Mouse (Mus musculus) liver, embryonic 14.5 days (tissue): ENCODE measurements around the gene Rufy2. TPM values are rescaled to one million over a fixed set of nuclear protein-coding genes. Genes with fewer than 3 reads are reported as not detected.

ENCODE experiments used
- ATAC-seq: fragments of 200-750 bp; cut with Nextera tagmentation; 2 replicates; pipeline ENCODE4 v1.8.0; 2017; ENCODE audit warnings: moderate number of reproducible peaks, mild to moderate bottlenecking, moderate library complexity; ENCODE audit not compliant: insufficient read depth
- DNase-seq, 3 experiments: peaks; one replicate each; pipeline ENCODE4 v3.0.0-alpha.2; 2012 to 2013; ENCODE audit warnings: low read depth in 3 of 3, low spot score in 3 of 3
- H3K27ac ChIP-seq: fragments of 300-500 bp; sonication (generic); 2 replicates; pipeline ENCODE4 v1.5.1; 2014; ENCODE audit warnings: moderate library complexity, mild to moderate bottlenecking, control low read depth, inconsistent platforms
- H3K27me3 ChIP-seq: fragments of 300-500 bp; sonication (generic); 2 replicates; pipeline ENCODE4 v1.6.1; 2014; ENCODE audit warnings: mild to moderate bottlenecking, low read length, moderate library complexity; ENCODE audit not compliant: control insufficient read depth, insufficient read depth
- H3K36me3 ChIP-seq: fragments of 300-500 bp; sonication (generic); replicated peaks from 2 replicates; pipeline ENCODE4 v1.6.1; 2014; ENCODE audit warnings: low read depth; ENCODE audit not compliant: control insufficient read depth, insufficient read depth
- H3K4me1 ChIP-seq, 2 experiments: fragments of 200-500 bp in 1 of 2; fragments of 300-500 bp in 1 of 2; sonication (generic) in 1 of 2; replicated peaks; 2 replicates each; pipeline ENCODE4 v1.6.1; 2012 to 2014; ENCODE audit warnings: antibody characterized with exemption in 1 of 2, inconsistent platforms in 1 of 2, low read length in 1 of 2; ENCODE audit not compliant: control insufficient read depth in 2 of 2, insufficient read depth in 2 of 2
- H3K4me2 ChIP-seq: fragments of 300-500 bp; sonication (generic); 2 replicates; pipeline ENCODE4 v1.6.1; 2014; ENCODE audit warnings: low read depth, mild to moderate bottlenecking, control low read depth, moderate library complexity
- H3K4me3 ChIP-seq, 2 experiments: fragments of 200-500 bp in 1 of 2; fragments of 300-500 bp in 1 of 2; sonication (generic) in 1 of 2; 2 replicates each; pipeline ENCODE4 v1.5.1; 2012 to 2014; ENCODE audit warnings: low read depth in 2 of 2, low read length in 2 of 2, mild to moderate bottlenecking in 2 of 2, control low read depth in 1 of 2, inconsistent platforms in 1 of 2, moderate library complexity in 1 of 2; ENCODE audit not compliant: insufficient read depth in 1 of 2
- H3K9ac ChIP-seq: fragments of 300-500 bp; sonication (generic); replicated peaks from 2 replicates; pipeline ENCODE4 v1.6.1; 2014; ENCODE audit warnings: mild to moderate bottlenecking, control low read depth, moderate library complexity
- H3K9me3 ChIP-seq: fragments of 300-500 bp; sonication (generic); 2 replicates; pipeline ENCODE4 v1.6.1; 2016; ENCODE audit warnings: low read length, mixed read lengths; ENCODE audit not compliant: control insufficient read depth
- CTCF ChIP-seq: IDR thresholded peaks from 2 replicates; pipeline ENCODE4 v1.5.1; 2016; ENCODE audit warnings: antibody characterized with exemption, low read depth, control low read depth
- EP300 ChIP-seq: IDR thresholded peaks from 2 replicates; pipeline ENCODE4 v1.6.1; 2016; ENCODE audit warnings: antibody characterized with exemption, low read depth
- WGBS: fragments of 180-500 bp; shearing (Covaris S2); extraction: QIAGEN DNeasy Blood & Tissue Kit; methylation state at CpG from one replicate; pipeline ENCODE4 v1.1.7; 2014; ENCODE audit not compliant: insufficient replicate concordance; 5-methylcytosine and 5-hydroxymethylcytosine counted together
- polyA plus RNA-seq, 2 experiments: library from polyadenylated mRNA; depleted of rRNA in 1 of 2; stranded (reverse) in 1 of 2; unstranded in 1 of 2; fragments of >200 nt; fragmentation: Nextera tagmentation in 1 of 2; extraction: Ambion mirVana in 1 of 2; gene quantifications; 2 replicates each; pipeline versions ENCODE4 v1.2.1 to v1.2.3; 2012 to 2014

Rufy2 gene
- polyA plus RNA-seq, 2 experiments = 1.1 to 1.3 TPM

DNA sequence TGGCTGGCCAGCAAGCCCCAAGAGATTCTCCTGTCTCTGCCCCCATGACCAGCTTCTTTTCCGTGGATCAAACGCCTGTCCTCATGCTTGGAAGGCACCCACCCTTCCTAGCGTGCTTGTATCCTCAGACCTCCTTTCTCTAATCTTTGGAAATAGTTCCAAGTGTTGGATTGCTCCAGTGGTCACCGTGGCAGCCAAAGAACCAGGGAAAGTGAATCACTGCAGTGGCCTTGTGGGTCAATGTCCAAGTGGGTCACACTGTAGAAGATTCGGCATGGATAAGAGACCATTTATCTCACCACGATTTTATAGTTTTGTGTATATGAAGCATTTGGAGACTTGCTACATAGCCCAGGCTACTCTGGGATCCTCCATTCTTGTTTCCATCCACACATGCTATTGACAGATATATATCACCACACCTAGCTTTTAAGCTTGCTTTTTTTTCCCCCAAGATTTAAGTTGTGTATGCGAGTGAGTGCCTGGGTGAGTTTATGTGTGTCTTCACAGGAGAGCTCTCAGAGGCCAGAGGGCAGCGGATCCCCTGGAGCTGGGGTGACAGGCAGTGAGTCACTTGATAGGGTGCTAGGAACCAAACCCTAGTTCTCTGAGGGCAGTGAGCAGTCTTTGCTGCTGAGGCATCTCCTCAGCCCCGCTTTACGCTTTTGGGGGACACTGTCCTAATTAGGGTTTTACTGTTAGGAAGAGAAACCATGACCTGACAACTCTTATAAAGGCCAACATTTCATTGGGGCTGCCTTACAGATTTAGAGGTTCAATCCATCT, 47.5 kb downstream of the Rufy2 start:
- WGBS = 72% methylated on average over 10 of the region's 10 CpGs
- DNase-seq (no peak), ATAC-seq (no peak)
- H3K4me3 ChIP-seq = no peak overlapping the region
- H3K36me3 ChIP-seq = no peaks in the 10 kb centered on the region
- H3K4me1 ChIP-seq = peaks cover 3 to 7% of the 10 kb centered on the region in 2 experiments; a peak in 2 of 4 replicates
- no peak overlapping the region for H3K4me2 ChIP-seq
- no peak for TF ChIP-seq CTCF
- no peak for TF ChIP-seq EP300
- H3K9me3 ChIP-seq = no peaks in the 10 kb centered on the region
- H3K9ac ChIP-seq = no peak overlapping the region
- no peaks in the 10 kb centered on the region for H3K27me3 ChIP-seq
- H3K27ac ChIP-seq = no peak overlapping the region

DNA sequence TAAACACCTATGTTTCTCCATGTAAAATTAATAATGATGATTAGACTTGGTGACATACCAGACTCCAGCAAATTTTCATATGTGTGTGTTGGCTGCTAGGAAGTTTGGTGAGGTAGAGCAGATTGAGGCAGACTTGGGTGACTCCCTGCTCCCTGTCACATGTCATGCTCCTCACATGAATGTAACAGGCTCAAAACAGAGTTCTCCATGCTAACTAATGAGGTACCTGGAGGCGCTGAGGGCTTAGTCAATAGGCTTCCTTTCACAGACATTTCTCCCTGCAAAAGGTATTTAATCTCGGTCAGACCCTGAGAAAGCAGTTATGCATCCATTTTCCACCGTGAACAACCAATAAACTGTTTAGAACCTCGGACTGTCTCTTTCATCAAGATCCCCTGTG, 48.4 kb downstream of the Rufy2 start:
- TF ChIP-seq EP300 (no peak), CTCF (no peak)
- H3K9me3 ChIP-seq = no peaks in the 10 kb centered on the region
- no peak overlapping the region for H3K9ac ChIP-seq
- no peak overlapping the region for H3K27ac ChIP-seq
- WGBS = 73% methylated on average over 4 of the region's 4 CpGs
- no peak for ATAC-seq
- DNase-seq = no peak
- no peak overlapping the region for H3K4me2 ChIP-seq
- peaks cover 3 to 7% of the 10 kb centered on the region in 2 experiments; a peak in 2 of 4 replicates for H3K4me1 ChIP-seq
- no peaks in the 10 kb centered on the region for H3K36me3 ChIP-seq
- no peaks in the 10 kb centered on the region for H3K27me3 ChIP-seq
- H3K4me3 ChIP-seq = no peak overlapping the region

DNA sequence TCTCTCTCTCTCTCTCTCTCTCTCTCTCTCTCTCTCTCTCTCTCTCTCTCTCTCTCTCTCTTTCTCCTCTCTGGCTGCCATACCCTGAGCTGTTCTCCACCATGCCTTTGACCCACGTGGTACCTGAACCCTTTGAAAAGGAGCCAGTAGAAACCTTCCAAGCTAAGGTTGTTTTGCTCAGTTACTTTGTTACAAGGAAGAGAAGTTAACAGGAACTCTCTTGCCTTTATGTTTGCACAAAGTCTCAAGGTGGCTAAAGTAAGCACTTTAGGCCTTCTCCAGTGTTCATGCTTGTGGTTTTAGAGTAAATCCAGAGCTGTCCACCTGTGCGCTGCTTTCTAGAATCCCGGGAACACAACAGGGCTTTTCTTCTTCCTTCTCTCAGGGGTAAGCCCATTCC, 52.2 kb downstream of the Rufy2 start:
- DNase-seq (no peak), ATAC-seq (no peak)
- Histone ChIP-seq H3K9ac (no peak overlapping the region), H3K4me3 (no peak overlapping the region), H3K4me1 (no peaks in the 10 kb centered on the region), H3K27me3 (no peaks in the 10 kb centered on the region), H3K27ac (no peak overlapping the region), H3K9me3 (no peaks in the 10 kb centered on the region), H3K4me2 (no peak overlapping the region), H3K36me3 (no peaks in the 10 kb centered on the region)
- TF ChIP-seq EP300 (no peak), CTCF (no peak)
- 63% methylated on average over 3 of the region's 3 CpGs for WGBS

DNA sequence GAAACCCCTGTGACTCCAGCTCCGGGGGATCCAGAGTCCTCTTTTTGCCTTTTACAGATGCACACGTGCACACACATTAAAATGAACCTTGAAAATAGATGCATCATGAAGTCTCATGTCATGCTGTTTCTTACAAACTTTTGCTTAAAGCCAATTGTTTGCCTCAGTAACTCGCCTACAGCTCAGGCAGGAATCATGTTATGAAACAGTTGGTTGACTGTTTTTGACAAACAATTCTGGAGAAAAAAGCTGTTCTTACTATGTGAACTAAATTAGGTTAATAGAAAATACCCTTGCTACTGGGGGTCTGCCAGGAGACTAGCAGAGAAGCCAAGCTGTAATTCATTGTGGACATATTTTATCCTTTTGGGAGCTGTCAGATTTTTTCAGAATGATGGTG, 52.9 kb downstream of the Rufy2 start:
- no peak for DNase-seq
- 60% methylated on average over 3 of the region's 3 CpGs for WGBS

DNA sequence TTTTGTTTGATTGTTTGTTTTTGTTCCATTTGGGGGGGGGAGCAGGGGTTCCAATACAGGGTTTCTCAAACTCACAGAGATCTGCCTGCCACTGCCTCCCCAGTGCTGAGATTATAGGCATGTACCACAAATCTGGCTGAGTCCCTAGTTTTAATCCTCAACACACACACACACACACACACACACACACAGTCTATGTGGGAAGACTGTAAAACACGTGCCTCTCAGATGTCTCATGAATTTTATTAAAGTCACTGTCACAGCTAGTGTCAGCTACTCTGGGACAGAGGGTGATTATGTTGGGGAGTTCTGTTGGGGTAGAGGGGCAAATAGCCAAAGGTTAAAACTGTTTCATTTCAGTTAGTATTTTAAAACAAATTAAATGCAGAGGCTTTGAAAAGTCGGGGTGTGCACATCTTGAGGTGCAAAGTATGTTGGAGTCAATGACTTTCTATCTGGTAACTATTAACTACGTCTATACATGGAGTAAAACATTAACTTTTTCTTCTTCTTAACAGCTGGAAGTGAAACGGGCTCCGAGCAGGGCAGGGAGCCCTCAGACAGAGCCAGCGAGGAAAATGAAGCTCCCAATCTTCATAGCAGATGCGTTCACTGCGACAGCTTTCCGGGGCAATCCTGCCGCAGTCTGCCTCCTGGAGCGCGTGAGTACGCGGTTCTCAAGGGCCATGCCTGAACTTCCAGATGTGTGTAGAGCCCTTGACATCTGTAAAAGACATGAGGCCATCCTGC, 58.7 kb downstream of the Rufy2 start:
- ATAC-seq = no peak
- DNase-seq = no peak
- no peak overlapping the region for H3K4me2 ChIP-seq
- H3K9ac ChIP-seq = no peak overlapping the region
- no peak overlapping the region for H3K4me3 ChIP-seq
- H3K36me3 ChIP-seq = no peaks in the 10 kb centered on the region
- H3K27ac ChIP-seq = no peak overlapping the region
- no peaks in the 10 kb centered on the region for H3K27me3 ChIP-seq
- TF ChIP-seq CTCF (no peak), EP300 (no peak)
- H3K9me3 ChIP-seq = no peaks in the 10 kb centered on the region
- no peaks in the 10 kb centered on the region for H3K4me1 ChIP-seq
- 66% methylated on average over 14 of the region's 14 CpGs for WGBS

More for the DNA sequence above, 52.9 kb downstream of the Rufy2 start:
- no peak overlapping the region for H3K27ac ChIP-seq
- no peak overlapping the region for H3K4me3 ChIP-seq
- ATAC-seq = no peak
- no peak overlapping the region for H3K9ac ChIP-seq
- no peak overlapping the region for H3K4me2 ChIP-seq
- H3K9me3 ChIP-seq = no peaks in the 10 kb centered on the region
- H3K27me3 ChIP-seq = no peaks in the 10 kb centered on the region
- TF ChIP-seq EP300 (no peak), CTCF (no peak)
- H3K4me1 ChIP-seq = no peaks in the 10 kb centered on the region
- H3K36me3 ChIP-seq = no peaks in the 10 kb centered on the region
